Mouse (Mus musculus): ENCODE measurements around the gene Snx4. TPM values are rescaled to one million over a fixed set of nuclear protein-coding genes. Genes with fewer than 3 reads are reported as not detected.
A peak's percentile ranks its signal among the peaks of the same experiment; 100 is the strongest.

Gene Snx4
- polyA plus RNA-seq, 1 experiment from 2014 or later = 71.4 TPM

DNA sequence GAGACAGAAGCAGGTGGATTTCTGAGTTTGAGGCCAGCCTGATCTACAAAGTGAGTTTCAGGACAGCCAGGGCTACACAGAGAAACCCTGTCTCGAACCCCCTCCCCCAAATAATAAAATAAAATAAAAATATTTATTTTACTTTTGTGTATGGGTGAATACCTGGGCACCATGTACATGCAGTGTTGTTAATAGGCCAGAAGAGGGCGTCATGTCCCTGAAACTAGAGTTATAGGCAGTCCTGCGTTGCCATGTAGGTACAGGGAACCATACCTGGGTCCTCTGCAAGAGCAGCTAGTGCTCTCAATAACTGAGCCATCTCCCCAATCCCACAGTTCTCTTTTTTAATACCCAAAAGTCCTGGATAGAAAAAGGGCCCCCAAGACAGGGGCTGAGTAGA is 66.4 kb downstream of the Snx4 start:
- whole genome bisulfite sequencing = 68% methylated on average over 3 of the region's 3 CpGs
- Histone ChIP-seq H3K27me3 (no peaks in the 10 kb centered on the region), H3K4me1 (replicated peaks) (no peaks in the 10 kb centered on the region), H3K9me3 (0 out of 2 replicates have a peak, but pooled peaks cover 6% of the 10 kb centered on the region), H3K9ac (replicated peaks) (no peak overlapping the region), H3K27ac (no peak overlapping the region), H3K4me2 (no peak overlapping the region), H3K36me3 (no peaks in the 10 kb centered on the region), H3K4me3 (replicated peaks) (no peak overlapping the region)
- ATAC-seq (ENCODE audit: insufficient number of reproducible peaks, insufficient read depth, low FRiP score, low TSS enrichment, low read depth) = no peak

DNA sequence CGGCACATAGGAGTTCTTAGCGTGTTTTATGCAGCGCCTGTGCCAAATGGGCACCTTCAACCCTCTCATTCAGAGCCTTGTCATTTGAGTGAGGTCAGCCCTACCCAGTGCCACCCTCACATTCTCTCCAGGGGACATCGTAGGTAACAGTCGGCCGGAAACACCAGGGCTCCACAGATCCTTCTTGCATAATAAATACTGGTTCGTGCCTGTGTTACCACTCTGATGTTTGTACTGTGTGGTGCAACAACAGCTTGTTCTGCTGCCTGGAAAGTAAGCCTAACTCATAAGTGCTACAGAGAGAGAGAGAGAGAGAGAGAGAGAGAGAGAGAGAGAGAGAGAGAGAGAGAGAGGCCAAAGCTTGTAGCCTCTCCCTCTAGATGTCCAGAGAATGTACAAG is 66.8 kb downstream of the Snx4 start:
- H3K9ac ChIP-seq (replicated peaks) = no peak overlapping the region
- 0 out of 2 replicates have a peak, but pooled peaks cover 6% of the 10 kb centered on the region for H3K9me3 ChIP-seq
- H3K27me3 ChIP-seq = no peaks in the 10 kb centered on the region
- no peak for ATAC-seq (ENCODE audit: insufficient number of reproducible peaks, insufficient read depth, low FRiP score, low TSS enrichment, low read depth)
- H3K27ac ChIP-seq = no peak overlapping the region
- H3K4me3 ChIP-seq (replicated peaks) = no peak overlapping the region
- H3K4me2 ChIP-seq = no peak overlapping the region
- H3K4me1 ChIP-seq (replicated peaks) = no peaks in the 10 kb centered on the region
- 91% methylated on average over 7 of the region's 7 CpGs for WGBS
- no peaks in the 10 kb centered on the region for H3K36me3 ChIP-seq

DNA sequence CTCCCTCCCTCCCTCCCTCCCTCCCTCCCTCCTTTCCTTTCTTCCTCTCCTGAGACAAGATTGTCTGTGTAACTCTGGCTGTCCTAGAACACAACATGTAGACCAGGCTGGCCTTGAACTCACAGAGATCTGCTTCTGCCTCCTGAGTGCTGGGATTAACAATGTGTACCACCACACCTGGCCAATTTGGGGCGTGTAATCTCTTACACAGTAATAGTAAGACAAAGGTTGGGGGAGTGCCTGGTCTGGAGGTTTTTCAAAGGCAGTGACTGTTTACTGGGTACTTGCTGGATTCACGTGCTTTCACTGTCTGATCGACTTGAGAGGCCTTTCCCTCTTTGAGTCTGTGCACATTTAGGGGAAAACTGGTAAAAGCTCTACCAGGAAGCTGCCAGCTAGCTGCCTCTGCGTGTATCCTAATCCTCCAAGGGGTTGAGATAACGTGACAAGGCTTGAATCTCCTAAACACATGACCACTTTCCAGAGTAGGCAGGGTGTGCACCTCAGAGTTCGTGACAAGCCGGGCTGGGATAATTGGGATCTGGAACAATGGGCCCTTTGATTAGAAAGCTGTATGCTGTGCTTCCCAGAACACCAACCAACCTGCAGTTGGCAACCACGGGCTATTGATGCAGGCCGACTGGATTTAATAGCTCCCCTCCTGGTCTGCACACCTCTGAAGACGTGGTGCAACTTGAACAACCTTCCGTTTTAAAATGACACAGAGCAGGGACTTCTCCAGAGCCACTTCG is 74.6 kb downstream of the Snx4 start:
- no peak overlapping the region for H3K4me2 ChIP-seq
- WGBS = 43% methylated on average over 12 of the region's 12 CpGs
- H3K4me1 ChIP-seq (replicated peaks) = peaks cover 8% of the 10 kb centered on the region
- no peak overlapping the region for H3K4me3 ChIP-seq (replicated peaks)
- peak overlapping the region; percentile 73 for H3K27ac ChIP-seq
- no peaks in the 10 kb centered on the region for H3K27me3 ChIP-seq
- no peak overlapping the region for H3K9ac ChIP-seq (replicated peaks)
- peak; percentile 76 for ATAC-seq (ENCODE audit: insufficient number of reproducible peaks, insufficient read depth, low FRiP score, low TSS enrichment, low read depth)
- H3K36me3 ChIP-seq = no peaks in the 10 kb centered on the region
- no peaks in the 10 kb centered on the region for H3K9me3 ChIP-seq

DNA sequence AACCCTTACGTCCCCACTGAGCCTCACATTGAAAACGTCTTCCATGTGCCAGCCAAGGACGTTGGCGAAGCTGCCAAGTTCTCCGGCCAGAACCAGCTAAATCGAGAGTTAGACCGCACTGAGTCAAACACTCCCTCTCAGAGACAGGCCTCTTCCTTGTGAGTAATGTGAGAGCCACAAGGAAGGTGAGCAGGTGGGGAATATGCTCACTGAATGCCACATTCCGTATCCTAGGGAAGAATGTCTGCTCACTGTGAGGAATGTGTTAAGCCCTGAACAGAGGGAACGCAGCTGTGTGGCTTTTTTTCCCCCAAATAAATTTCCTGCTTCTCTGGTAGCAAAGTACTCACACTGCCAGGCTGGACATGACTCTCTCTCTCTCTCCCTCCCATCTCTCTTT is 75.3 kb downstream of the Snx4 start:
- Histone ChIP-seq H3K27me3 (no peaks in the 10 kb centered on the region), H3K36me3 (no peaks in the 10 kb centered on the region), H3K27ac (peak overlapping the region; percentile 73), H3K9ac (replicated peaks) (no peak overlapping the region), H3K4me3 (replicated peaks) (no peak overlapping the region), H3K4me2 (no peak overlapping the region), H3K4me1 (replicated peaks) (peaks cover 8% of the 10 kb centered on the region), H3K9me3 (no peaks in the 10 kb centered on the region)
- 64% methylated on average over 9 of the region's 9 CpGs for WGBS
- no peak for ATAC-seq (ENCODE audit: insufficient number of reproducible peaks, insufficient read depth, low FRiP score, low TSS enrichment, low read depth)

DNA sequence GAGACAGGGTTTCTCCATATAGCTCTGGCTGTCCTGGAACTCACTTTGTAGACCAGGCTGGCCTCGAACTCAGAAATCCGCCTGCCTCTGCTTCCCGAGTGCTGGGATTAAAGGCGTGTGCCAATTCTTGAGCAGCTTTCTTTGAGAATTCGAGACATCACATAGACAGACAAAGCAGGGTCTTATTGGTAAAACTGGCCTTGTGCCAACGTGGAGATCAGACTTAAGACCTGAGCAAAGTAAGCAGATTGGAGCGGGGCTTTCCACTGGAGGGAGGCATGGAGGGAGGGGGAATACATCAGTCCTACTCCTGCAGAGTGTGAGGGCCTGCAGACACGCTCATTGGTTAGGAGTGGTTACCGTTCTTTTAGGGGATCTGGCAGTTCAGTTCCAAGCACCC is 75.9 kb downstream of the Snx4 start:
- H3K4me3 ChIP-seq (replicated peaks) = no peak overlapping the region
- peaks cover 8% of the 10 kb centered on the region for H3K4me1 ChIP-seq (replicated peaks)
- no peaks in the 10 kb centered on the region for H3K27me3 ChIP-seq
- no peak for ATAC-seq (ENCODE audit: insufficient number of reproducible peaks, insufficient read depth, low FRiP score, low TSS enrichment, low read depth)
- H3K36me3 ChIP-seq = no peaks in the 10 kb centered on the region
- H3K9me3 ChIP-seq = no peaks in the 10 kb centered on the region
- H3K4me2 ChIP-seq = no peak overlapping the region
- 81% methylated on average over 9 of the region's 9 CpGs for WGBS
- H3K9ac ChIP-seq (replicated peaks) = no peak overlapping the region
- H3K27ac ChIP-seq = 0 out of 2 replicates have a peak overlapping the region, but pooled peaks have one; percentile 31

DNA sequence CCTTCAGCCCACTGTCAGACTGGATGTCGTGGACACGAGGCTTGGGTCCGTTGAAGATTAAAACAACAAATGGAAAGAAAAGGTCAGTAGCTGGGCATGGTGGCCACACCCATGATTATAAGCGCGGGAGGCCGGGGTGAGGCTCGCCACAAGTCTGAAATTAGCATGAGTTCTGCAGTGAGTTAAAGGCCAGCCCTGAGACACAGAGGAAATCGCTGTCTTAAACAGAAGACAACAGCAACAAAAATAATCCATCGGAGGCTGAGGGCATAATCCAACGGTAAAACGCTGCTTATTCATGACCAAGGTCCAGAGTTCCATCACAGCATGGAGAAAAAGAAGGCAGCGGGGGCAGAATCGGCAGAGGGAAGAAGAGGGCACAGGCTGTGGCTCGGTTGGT is 81.8 kb downstream of the Snx4 start:
- Histone ChIP-seq H3K36me3 (no peaks in the 10 kb centered on the region), H3K4me2 (no peak overlapping the region), H3K9me3 (0 out of 2 replicates have a peak, but pooled peaks cover 3% of the 10 kb centered on the region), H3K4me1 (replicated peaks) (0 out of 2 replicates have a peak, but pooled peaks cover 6% of the 10 kb centered on the region), H3K9ac (replicated peaks) (no peak overlapping the region), H3K4me3 (replicated peaks) (no peak overlapping the region), H3K27me3 (no peaks in the 10 kb centered on the region), H3K27ac (no peak overlapping the region)
- ATAC-seq (ENCODE audit: insufficient number of reproducible peaks, insufficient read depth, low FRiP score, low TSS enrichment, low read depth) = no peak
- 86% methylated on average over 14 of the region's 14 CpGs for WGBS

DNA sequence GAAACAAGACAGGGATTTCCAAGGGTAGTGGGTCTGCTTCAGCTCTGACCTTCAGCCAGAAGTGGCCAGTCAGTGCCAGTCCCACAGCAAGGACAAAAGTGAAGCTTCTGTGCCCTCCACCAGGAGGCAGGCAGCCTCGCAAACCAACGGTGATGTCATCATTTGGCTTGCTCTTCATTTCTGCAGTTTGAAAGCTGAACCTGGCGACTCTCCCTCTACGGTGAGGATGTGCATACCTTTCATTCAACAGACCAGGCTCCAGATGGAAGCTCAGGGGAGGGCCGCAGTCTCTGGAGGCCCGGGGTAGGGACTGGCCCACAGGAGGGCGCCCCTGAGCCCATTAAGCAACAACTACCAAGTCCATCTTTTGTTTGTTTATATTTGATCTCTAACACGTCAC is 85.9 kb downstream of the Snx4 start:
- no peak overlapping the region for H3K27ac ChIP-seq
- H3K36me3 ChIP-seq = no peaks in the 10 kb centered on the region
- 0 out of 2 replicates have a peak, but pooled peaks cover 6% of the 10 kb centered on the region for H3K4me1 ChIP-seq (replicated peaks)
- no peak overlapping the region for H3K9ac ChIP-seq (replicated peaks)
- H3K4me2 ChIP-seq = peak overlapping the region; percentile 21; the same call in 1 of the 2 replicates
- no peak for ATAC-seq (ENCODE audit: insufficient number of reproducible peaks, insufficient read depth, low FRiP score, low TSS enrichment, low read depth)
- 0 out of 2 replicates have a peak, but pooled peaks cover 3% of the 10 kb centered on the region for H3K9me3 ChIP-seq
- no peak overlapping the region for H3K4me3 ChIP-seq (replicated peaks)
- H3K27me3 ChIP-seq = no peaks in the 10 kb centered on the region
- WGBS = 23% methylated on average over 8 of the region's 8 CpGs

DNA sequence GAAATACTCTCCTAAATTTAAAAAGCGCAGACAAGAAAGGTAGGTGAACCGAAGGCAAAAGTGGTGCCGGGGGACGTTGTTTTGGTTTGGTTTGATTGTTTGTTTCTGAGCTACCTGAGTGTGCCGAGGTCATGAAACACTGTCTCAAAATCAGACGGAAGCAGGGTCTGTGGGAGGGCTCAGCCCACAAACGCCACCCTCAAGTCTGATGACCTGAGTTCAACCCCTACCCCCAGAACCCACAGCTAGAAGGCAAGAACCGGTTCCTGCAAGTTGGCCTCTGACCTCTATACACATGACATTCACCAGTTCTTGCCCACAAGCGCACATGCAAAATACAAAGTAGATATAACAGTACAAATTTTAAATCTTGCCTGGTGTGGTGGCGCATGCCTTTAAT is 86.4 kb downstream of the Snx4 start:
- H3K9me3 ChIP-seq = 0 out of 2 replicates have a peak, but pooled peaks cover 3% of the 10 kb centered on the region
- WGBS = 82% methylated on average over 10 of the region's 10 CpGs
- H3K4me1 ChIP-seq (replicated peaks) = 0 out of 2 replicates have a peak, but pooled peaks cover 6% of the 10 kb centered on the region
- H3K27ac ChIP-seq = no peak overlapping the region
- H3K9ac ChIP-seq (replicated peaks) = no peak overlapping the region
- H3K4me2 ChIP-seq = 0 out of 2 replicates have a peak overlapping the region, but pooled peaks have one; percentile 21
- H3K27me3 ChIP-seq = no peaks in the 10 kb centered on the region
- ATAC-seq (ENCODE audit: insufficient number of reproducible peaks, insufficient read depth, low FRiP score, low TSS enrichment, low read depth) = no peak
- no peaks in the 10 kb centered on the region for H3K36me3 ChIP-seq
- H3K4me3 ChIP-seq (replicated peaks) = no peak overlapping the region

DNA sequence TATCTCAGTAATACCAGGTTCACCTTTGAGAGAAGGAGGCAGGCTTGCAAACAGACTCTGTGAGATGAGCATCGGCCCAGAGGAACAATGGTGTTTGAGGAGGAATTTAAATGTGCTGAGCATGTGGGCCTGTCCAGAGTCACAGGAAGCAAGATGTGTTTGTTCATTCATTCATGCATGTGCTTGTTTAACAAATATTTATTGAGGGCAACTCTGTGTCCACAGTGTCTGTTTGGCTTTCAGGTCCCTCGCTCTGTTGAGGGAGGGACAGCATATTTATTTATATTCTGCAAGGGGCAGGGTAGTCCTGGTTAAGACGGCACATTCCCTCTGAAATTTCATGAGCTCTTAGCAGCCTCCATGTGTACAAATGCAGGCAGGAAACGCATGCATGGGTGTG is 87.2 kb downstream of the Snx4 start:
- H3K27me3 ChIP-seq = no peaks in the 10 kb centered on the region
- H3K4me1 ChIP-seq (replicated peaks) = 0 out of 2 replicates have a peak, but pooled peaks cover 6% of the 10 kb centered on the region
- WGBS = 77% methylated on average over 4 of the region's 4 CpGs

DNA sequence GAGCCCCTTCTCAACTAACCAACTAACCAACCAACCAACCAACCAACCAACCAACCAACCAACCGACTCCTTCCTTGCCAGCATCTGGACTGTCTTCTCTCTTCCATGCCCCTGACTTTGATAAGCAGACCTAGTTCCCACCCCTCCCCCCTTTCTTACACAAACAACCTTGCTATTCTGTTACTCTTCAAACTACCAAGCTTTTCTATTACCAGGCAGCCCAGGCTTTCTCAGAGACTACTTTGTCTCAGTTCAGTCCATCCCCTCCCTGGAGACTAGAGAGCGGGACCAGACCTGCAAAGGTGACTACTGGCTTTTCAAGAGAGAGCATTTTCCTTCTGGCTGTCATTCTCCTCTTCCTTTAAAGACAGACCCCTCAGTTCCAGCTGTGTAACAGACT is 88.2 kb downstream of the Snx4 start:
- Histone ChIP-seq H3K4me3 (replicated peaks) (no peak overlapping the region), H3K9me3 (0 out of 2 replicates have a peak, but pooled peaks cover 3% of the 10 kb centered on the region), H3K36me3 (no peaks in the 10 kb centered on the region), H3K27ac (no peak overlapping the region), H3K4me2 (no peak overlapping the region), H3K9ac (replicated peaks) (no peak overlapping the region), H3K4me1 (replicated peaks) (0 out of 2 replicates have a peak, but pooled peaks cover 6% of the 10 kb centered on the region), H3K27me3 (no peaks in the 10 kb centered on the region)
- 88% methylated on average over 2 of the region's 2 CpGs for WGBS
- no peak for ATAC-seq (ENCODE audit: insufficient number of reproducible peaks, insufficient read depth, low FRiP score, low TSS enrichment, low read depth)

More for the DNA sequence above, 87.2 kb downstream of the Snx4 start:
- Histone ChIP-seq H3K9me3 (0 out of 2 replicates have a peak, but pooled peaks cover 3% of the 10 kb centered on the region), H3K36me3 (no peaks in the 10 kb centered on the region), H3K9ac (replicated peaks) (no peak overlapping the region), H3K4me2 (no peak overlapping the region), H3K4me3 (replicated peaks) (no peak overlapping the region), H3K27ac (no peak overlapping the region)
- ATAC-seq (ENCODE audit: insufficient number of reproducible peaks, insufficient read depth, low FRiP score, low TSS enrichment, low read depth) = no peak

DNA sequence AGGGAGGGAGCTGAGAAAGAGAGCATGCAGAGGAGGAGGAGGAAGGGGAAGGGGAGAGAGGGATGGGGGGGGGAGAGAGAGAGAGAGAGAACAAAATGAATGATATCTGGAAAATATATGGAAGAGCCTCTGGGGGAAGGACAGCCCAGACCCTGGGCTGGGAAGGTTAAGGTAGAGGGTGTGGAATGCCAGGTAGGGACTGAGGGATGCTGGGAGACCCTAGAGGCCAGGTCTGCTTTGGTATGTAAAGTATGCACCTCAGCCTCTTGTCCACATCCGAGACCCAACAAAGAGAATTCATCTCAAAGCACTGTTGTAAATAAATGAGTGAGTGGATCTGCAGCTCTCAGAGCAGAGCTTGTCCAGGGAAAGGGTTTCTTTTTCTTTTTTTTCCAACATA is 91.1 kb downstream of the Snx4 start:
- 58% methylated on average over 1 of the region's 1 CpGs for WGBS
- no peak overlapping the region for H3K4me2 ChIP-seq
- no peaks in the 10 kb centered on the region for H3K9me3 ChIP-seq
- no peaks in the 10 kb centered on the region for H3K27me3 ChIP-seq
- no peak overlapping the region for H3K4me3 ChIP-seq (replicated peaks)
- H3K36me3 ChIP-seq = no peaks in the 10 kb centered on the region
- H3K9ac ChIP-seq (replicated peaks) = no peak overlapping the region
- 0 out of 2 replicates have a peak, but pooled peaks cover 4% of the 10 kb centered on the region for H3K4me1 ChIP-seq (replicated peaks)
- no peak for ATAC-seq (ENCODE audit: insufficient number of reproducible peaks, insufficient read depth, low FRiP score, low TSS enrichment, low read depth)
- no peak overlapping the region for H3K27ac ChIP-seq

Data from limb, embryonic 12.5 days (tissue).